Mouse (Mus musculus): ENCODE results near the gene Rab11fip4.

- TF ChIP-seq TAL1 (IDR thresholded peaks at IDR 0.05; ENCODE audit: low read length) (no peak), GATA1 (IDR thresholded peaks at IDR 0.05; ENCODE audit: low read length) (no peak)
These were observed 129.7 kb downstream of the Rab11fip4 start for GRCm38 (mm10) chr11:79720737-79721136.
